Mouse (Mus musculus) CD4-positive, CD25-positive, alpha-beta regulatory T cell, adult 2 months (primary cell): ENCODE data around the gene Rras.

Experiments used
- DNase-seq: peaks from one replicate; pipeline ENCODE4 v3.0.0-alpha.2; 2012; ENCODE audit warnings: low read depth, low spot score

The Rras gene

DNA sequence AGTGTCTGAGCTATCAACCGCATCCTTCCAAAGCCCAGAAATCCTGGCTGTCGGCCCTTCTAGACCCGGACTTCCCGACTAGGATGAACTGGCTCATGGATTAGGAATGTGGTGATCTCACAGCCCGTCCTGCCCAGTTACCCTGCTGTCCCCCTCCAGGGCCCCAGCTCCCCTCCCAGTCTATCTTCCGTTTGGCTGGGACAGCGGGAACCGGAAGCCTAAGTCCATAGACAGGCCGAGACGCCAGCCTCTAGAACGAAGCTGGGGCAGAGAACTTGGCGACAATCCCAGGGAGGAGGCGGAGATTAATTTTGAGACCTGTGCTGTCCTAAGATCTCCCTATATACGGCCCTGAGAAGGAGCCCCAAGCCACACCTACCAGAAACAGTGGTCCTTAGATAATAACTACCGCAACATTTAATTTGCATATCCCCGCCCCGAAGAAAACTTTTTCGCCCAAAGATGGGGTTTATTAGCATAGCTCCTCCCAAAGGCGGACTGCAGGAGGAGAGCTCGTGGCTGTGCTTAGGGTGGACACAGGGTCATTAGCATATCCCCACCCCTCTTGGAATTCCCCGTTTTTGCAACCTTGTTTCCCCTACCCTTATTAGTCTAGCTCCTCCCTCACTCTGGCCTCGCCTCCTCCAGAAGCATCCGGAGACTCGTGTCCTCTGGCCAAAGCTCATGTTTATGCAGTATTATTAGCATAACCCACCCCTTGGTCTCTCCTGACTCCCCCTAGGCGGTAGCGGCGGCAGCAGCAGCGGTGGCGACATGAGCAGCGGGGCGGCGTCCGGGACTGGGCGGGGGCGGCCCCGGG, at the start of gene Rras:
TSS of gene Rras (plus strand) at position 720 of the 820 bp plus-strand sequence.
- DNase-seq: peak; percentile 98

DNA sequence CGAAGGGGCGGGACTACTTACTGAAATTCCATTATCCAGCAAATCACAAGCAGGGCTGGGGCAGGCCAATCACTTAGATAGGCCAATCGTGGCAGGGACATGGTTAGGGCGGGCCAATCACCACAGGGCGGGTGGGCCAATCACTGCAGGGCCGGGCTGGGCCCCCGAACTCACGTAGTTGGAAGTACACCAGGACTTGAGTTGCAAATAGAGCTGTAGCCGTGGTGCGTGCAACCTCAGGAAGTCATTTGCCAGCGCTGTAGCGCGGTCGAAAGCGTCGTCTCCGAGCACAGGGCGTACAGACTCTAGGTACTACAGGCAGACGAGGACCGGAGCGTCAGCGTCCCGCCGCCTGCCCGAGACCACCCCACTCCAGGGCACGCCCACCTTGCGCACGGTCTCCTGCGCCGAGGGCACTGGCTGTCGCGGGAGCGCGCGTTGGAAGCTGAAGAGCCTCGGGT, 47.5 kb upstream of the Rras start:
- DNase-seq: peak; percentile 86

DNA sequence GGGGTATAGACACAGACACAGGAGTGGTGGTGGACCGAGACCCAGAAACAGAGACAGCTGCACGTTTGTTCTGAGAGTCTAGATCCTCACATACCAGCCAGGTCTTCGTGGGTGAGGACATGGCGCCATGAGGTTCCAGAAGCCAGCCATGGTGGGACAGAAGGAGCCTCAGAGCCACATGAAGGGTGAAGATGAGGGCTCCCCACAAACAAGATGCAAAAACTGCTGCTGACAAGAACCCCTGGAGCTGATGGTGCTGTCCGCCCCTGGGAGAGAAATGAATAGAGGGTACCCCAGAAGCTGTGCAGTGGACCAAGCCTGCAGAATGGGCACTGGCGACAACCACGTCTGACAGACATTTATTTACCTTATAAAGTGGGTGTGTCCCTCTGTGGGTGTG, 46.6 kb upstream of the Rras start:
- no peak for DNase-seq

DNA sequence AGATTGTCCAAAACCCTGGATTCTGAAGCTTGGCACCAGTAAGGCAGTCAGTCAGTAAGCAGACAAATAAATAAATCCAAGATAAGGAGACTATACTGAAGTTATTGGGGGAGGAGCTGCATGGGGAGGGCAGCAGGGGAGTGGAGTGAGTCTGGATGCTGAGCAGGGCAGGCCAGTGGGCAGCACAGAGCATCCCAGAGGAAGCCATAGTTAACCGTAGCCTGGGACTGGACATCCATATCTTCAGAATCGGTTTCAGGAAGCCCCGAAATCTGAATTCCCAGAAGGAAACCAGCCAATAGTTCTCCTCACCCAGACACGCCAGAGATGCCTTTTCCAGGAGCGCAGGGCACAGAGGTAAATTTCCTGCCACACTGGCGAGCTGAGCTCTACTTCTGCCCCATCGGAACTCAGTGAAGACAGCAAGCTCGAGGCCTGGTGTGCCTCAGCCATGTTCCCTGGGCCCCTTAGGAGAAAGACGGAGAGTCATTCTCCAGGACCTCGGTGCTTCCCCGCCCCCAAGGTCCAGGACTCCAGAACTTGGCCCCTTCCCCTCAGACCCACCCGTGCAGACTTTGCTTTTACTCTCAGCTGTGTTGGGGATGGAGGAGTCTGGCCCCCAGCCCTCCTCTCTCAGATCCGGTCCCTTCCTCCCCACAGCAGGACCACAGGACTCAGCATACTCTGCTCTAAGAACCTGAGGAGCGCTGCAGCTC, 44.2 kb upstream of the Rras start:
- DNase-seq: no peak

DNA sequence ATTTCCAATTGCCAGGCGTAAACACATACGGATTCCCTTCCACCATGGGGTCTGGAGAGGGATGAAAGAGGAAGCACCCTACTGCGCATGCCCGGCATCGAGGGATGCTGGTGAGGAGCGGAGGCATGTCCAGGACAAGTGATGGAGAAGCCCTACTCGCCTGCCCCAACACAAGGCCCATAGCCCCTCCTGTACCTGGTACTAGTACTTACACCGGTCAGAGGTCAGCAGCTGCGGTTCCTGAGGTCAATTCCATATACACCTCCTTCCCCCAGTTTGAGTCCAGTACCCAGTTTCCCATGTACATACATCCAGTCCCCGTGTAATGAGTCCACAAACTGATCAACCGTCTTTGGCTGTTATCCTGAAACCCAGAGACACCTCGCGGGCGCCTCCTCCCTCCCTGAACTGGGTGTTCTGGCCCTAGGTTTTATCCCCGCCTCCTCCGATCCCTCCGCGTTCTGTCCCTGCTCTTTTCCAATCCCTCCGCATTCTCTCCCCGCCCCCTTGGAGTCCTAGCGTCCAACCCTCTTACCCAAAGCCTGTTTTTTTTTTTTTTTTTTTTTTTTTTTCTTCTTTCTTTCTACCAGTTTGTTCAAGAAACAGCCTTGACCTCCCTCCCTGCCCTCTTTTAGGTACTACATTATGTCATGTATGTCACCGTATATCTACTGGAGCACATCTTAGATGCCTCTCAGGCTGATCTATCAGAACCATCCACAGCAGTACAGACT, 43.2 kb upstream of the Rras start, which contains the start of gene Cpt1c:
TSS of gene Cpt1c (minus strand) at position 469 of the 734 bp plus-strand sequence.
- DNase-seq: no peak

DNA sequence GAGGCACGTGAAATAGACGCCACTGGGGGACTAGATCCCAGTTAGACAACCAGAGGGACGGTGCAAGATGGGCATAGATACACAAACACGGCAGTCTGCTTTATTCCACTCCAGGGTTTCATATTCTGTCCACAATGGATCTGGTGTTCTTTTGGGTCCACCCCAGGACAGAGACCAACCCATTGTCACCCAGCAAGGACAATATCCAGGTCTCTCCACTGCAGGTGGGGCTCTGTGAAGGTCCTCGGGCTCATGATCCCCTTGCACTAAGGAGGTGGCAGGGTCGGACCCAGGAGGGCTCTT, 42.7 kb upstream of the Rras start:
- no peak for DNase-seq

DNA sequence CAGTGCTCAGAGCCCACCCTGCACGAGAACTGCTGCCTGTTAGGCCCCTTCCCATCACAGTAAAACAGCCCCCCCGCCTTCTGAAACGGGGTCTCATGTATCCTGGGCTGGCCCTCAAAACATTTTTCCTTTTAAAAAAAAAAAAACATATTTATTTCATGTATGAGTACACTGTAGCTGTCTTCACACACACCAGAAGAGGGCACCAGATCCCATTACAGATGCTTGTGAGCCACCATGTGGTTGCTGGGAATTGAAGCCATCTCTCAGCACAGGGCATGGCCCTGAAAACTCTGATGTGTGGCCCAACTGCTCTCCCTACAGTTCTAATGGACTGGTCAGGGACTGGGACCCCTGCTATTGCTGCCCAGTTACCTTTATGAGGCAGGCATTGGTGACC, 39.5 kb upstream of the Rras start:
- DNase-seq: no peak

DNA sequence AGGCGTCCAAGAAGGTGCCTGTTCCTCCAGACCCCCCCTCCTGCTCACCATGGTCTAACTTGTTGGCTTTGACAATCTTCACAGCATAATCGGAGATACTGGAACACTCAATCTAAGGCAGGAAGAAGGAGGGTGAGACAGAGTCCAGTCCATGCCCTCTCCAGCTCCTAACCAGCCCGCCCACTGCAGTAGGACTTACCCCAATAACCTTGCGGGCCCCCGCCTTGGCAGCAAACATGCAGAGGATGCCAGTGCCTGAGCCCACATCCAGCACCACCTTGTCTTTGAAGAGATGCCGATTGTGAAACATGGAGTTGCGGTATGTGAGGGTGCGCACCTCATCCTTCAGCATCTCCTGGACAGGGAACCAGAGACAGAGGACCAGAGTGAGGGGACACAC, 36.2 kb upstream of the Rras start:
- DNase-seq: no peak

DNA sequence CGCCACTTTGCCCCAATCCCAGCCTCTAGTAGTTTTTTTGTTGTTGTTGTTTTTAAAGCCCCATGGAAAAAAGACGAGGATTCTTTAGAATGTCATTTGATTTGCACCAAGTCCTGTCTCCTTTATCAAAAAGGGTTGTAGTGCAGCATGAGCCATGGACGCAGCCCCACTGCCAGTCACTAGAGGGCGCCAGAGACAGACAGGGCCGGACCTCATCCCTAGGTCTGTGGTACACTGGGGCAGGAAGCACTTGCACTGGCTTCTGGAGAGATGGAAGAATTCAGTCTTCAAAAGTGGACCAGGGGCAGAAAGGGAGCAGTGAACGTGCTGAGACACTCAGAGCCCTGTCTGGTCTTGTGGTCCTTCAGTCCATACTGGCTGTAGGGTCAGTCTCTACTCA, 34.7 kb upstream of the Rras start:
- DNase-seq: peak; percentile 92

DNA sequence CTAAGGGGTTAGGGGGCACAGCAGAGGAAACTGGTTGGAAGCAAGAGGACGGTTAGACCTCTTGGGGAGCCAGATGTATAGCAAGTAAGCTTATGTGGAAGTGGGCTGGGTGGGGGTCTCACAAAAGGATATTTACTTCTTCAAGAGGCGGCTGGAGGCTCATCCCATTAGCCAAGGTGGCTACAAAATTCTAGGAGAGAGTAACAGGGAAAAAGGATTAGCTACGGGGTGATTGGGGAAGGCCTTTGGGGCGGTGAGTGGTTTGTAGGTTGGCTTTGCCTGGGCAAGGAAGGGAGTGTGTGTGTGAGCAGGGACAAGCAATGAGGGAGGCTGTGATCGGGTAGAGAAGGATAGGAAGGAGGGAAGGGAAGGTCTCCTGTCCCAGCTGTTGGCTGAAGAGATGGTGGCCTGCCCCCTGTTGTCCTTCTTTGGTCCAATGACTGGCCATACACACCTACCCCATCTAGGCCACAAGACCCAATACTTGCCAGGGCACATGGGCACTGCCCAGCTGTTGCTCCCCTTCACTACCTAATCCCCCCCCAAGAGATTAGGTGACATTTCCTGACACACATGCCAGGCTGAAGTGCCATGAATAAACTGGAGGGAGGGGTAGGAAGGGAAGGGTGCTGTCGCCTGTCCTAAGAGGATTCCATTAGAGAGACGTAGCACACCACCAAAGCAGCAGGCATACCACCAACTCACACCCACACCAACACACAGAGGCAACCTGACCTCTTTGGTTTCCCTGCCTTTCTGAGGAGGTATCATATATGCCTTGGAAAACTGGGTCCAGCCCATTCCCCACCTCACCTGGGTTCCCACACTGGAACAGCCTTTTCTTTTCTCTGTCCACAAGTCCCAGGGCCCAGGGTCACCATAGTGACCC, 33.6 kb upstream of the Rras start:
- no peak for DNase-seq

DNA sequence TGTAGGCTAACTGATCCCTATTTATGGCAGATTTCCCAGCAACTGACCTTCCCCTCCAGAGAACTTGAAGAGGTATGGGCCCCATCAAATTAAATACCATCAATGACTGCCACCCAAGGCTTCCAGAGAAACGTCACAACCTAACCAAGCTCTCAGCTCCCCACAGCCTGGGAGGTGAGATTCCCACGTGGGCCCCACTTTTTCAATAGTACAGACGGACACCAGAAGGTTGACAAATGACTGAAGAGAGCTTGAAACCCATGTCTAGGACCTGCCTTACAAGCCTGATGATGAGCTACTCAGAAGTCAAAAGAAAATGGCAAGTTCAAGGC, 33.0 kb upstream of the Rras start:
- DNase-seq: no peak

DNA sequence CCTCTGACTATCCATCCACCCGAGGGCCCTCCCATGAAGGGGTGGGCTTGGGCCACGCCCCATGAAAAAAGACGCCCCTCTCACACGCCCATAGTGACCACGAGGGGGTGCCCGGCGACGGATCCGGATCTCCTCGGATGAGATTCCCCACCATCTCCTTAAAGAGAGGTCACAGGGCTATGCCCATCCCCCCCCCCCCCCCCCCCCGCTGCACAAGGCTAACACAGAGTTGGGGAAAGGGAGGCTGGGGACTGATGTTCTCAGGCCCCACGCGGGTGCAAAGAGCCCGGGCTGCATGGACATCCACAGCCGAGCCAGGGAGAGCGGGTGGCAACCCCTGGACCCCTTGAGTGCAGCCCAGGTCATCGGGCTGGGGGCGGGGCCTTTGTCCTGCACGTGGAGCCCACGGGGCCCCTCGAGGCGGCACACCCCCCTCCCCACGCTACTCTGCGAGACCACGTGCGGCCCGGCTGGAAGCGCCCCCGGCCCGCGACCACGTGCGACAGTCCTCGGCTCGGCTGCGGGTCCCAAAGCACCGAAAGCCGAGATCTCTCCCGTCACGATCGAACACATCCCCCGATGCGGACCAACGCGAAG, 32.1 kb upstream of the Rras start:
- peak; percentile 69 for DNase-seq

DNA sequence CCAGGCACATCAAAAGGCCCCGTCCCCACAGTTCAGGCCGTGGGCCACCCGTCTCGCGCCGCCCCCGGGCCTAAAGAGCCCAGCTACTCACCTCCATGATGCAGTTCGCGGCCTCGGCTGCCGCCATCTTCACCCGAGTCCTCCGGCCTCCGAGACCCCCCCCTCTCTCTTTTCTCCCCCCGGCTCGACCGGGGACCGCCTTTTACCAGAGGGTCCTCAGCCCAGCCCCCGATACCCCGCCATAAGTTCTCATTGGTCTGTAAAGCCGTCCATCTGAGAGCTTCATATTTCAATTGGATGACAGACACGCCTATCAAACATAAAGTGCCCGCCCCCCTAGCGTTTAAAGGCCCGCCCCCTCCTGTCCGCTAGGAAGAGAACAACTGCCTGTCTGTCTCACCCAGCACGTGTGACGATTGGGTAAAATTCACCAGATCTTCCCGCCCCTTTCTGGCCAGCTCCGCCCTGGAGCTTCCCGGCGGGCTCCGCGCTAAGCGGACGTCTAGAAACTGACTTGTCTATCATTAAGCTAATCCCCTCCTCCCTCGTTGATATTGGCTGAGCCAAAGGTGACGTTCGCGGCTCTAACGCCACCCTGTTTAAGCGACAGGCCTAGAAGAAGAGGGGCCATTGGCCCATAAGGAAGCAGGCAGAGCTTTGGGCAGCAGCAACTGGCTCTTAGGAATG, 31.4 kb upstream of the Rras start, which contains the start of gene Prmt1:
TSS of gene Prmt1 (minus strand) at position 377 of the 687 bp plus-strand sequence.
- DNase-seq: peak; percentile 98

DNA sequence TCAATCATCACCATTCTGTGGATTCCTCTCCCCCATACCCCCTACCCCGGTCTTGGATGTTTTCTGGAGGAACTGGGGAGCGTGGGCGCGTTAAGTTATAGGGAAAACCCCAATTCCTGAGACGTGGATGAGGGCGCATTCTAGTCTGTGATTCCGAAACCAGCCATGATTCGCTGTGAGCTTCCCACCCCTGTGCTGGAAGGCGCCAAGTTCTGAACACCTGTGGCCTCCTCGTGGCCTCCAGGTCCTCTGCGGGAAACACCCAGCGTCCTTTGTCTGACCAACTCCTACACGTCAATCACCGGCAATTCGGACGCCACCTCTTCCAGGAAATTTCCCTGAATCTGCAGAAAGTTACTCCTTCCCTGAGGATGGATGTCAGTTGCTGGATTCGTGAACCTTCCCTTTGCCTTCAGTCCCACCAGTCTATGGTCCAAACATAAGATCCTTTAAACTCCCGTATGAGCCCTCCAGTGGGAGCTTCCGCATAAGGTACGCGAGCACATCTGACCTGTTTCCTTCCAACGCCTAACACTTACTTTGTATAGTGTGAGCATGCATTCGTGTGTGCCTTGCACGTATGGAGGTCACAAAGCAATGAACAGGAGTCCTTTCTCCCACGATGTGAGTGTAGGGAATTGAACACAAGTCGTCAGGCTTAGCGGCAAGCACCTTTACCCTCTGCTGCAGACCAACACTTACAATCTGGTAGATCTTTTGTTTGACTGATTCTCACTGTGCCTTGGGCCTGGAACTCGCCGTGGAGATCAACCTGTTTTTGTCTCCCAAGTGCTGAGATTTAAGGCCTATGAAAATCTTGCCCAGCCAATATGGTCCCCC, 30.7 kb upstream of the Rras start:
- peak; percentile 44 for DNase-seq

DNA sequence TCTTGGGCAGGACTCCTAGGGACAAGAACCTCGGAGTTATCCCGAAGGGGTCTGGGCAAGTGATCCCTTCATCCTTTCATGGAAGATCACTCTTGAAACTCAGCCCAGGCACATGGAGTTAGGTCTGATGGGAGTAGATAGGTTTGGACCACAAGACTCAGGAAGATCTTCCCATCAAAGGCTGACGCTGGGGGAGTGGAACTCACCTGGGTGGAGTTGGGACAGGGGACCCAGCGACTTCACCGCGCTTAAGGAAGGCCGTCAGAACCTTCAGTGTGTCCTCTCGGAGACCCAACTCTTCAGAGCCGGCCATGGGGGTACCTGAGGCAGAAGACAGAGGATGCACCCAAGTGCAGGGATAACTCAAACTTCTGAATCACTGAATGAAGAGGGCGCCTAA, 21.1 kb upstream of the Rras start:
- DNase-seq: peak; percentile 25

DNA sequence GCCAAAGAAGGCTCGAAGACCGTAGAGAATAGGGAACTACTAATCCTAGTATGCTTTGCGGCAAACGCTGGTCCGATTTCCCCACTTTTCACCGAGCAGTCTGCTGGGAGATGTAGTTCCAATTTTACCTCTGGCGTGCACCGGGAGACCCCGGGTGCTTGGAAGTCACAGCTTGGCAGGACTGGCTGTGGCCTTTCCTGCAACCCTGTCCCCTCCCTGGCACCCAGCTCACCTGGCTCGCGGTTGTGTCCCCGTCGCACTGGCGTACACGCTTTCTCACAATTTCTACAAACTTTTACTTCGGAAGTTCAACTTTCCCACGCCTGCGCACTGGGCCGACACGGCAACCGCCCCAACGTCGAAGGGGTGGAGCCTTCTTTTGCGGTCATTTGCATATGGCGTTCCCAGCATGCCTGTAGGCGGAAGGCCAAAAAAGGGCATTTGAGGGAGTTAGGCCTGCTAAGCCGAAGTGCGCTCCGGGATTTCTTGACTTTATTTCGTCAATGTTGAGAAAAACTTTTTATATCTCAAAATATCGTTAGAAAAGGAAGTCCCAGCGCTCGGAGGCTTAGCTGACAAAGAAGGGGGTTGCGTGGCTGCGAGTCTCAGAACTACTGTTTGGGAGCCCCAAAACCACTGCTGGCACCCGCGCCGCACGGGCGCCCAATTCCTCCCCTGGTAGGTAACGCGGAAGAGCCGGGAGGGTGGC, 20.4 kb upstream of the Rras start, which contains the start of gene Irf3:
TSS of gene Irf3 (plus strand) at position 418 of the 709 bp plus-strand sequence.
- peak; percentile 99 for DNase-seq

DNA sequence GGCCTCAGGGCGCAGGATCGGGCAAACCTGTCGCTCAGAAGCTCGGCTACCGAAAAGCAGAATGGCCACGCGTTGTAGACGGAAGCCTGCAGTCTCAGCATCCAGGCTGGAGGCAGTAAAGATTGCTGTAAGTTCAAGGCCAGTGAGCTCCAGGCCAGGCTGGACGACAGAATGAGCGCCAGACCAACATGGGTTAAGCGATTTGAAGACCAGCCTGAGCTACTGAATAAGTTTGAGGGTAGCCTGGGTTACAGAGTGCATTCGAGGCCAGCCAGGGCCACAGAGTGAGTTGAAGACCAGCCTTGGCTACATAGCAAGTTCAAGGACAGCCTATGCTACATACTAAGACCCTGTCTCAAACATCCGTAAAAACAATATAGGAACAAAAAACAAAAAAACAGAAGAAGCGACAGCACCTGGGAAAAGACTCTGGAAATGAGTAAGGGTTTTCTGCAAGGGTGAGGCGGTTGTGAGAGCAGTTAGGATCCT, 19.8 kb upstream of the Rras start:
- no peak for DNase-seq

DNA sequence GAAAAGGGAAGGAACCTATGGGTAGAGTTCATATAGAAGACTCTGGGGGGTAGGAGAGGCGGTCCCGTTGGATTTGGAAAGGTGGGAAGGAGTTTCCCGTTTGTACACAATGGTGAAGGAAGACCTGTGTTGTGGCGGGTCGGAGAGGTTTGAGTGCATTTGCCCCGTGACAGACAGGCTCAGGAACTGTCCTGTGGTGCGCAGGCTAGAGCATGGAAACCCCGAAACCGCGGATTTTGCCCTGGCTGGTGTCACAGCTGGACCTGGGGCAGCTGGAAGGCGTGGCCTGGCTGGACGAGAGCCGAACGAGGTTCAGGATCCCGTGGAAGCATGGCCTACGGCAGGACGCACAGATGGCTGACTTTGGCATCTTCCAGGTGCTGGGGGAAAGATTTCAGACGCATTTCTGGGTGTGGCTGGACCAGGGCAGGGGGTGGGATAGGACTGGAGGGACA, 19.2 kb upstream of the Rras start, which contains the start of gene Bcl2l12:
TSS of gene Bcl2l12 (minus strand) at position 212 of the 455 bp plus-strand sequence.
- peak; percentile 40 for DNase-seq
